Mouse (Mus musculus): ENCODE results near the gene Chn2. TPM values are rescaled to one million over a fixed set of nuclear protein-coding genes. Genes with fewer than 3 reads are reported as not detected.

Gene Chn2
- total and polyA plus RNA-seq, 3 experiments = not detected

- DNase-seq (ENCODE audit: extremely low read depth) = no peak
- H3K79me2 ChIP-seq (replicated peaks; ENCODE audit: control insufficient read depth, extremely low read depth, insufficient read depth, poor library complexity, severe bottlenecking) = no peaks in the 10 kb centered on the region
- H3K4me2 ChIP-seq (ENCODE audit: insufficient read depth, low read depth, poor library complexity, severe bottlenecking) = no peak overlapping the region
- in situ Hi-C loops (cut with MboI; ENCODE audit: low pct_ligation_motif_present, low pct_unique_long_range_greater_than_20kb, low sequenced_read_pairs) (no loop called here), dilution Hi-C loops (cut with MboI; ENCODE audit: extremely low pct_ligation_motif_present, extremely low pct_unique_long_range_greater_than_20kb, low sequenced_read_pairs) (no loop called here)
- H3K4me1 ChIP-seq (ENCODE audit: control insufficient read depth in 1 of 2, insufficient read depth in 2 of 2) = peaks cover 0 to 6% of the 10 kb centered on the region in 2 experiments; a peak in 2 of 4 replicates
- no peaks in the 10 kb centered on the region for H3K9me3 ChIP-seq (replicated peaks; ENCODE audit: low read length)
- H3K27ac ChIP-seq (ENCODE audit: insufficient read depth, low read depth) = no peak overlapping the region
- H3K9ac ChIP-seq (ENCODE audit: insufficient read depth, low read depth) = no peak overlapping the region
- H3K4me3 ChIP-seq (replicated peaks in 1 of 3; ENCODE audit: low read depth in 2 of 3, low read length in 2 of 3, poor library complexity in 1 of 3) = no peak overlapping the region
- no peaks in the 10 kb centered on the region for H3K27me3 ChIP-seq (replicated peaks)
- TF ChIP-seq USF1 (IDR thresholded peaks at IDR 0.05; ENCODE audit: low read depth, low read length) (no peak), TBP (conservative IDR thresholded peaks at IDR 0.05; ENCODE audit: low read depth, low read length) (no peak), SIN3A (IDR thresholded peaks at IDR 0.05; ENCODE audit: low read length) (no peak)
- H3K36me3 ChIP-seq (replicated peaks in 1 of 2; ENCODE audit: control insufficient read depth in 1 of 2, insufficient read depth in 1 of 2, low read length in 1 of 2) = no peaks in the 10 kb centered on the region
Observed at GRCm38 (mm10) chr6:54273379-54273730, 234.0 kb downstream of the Chn2 start.

DNA sequence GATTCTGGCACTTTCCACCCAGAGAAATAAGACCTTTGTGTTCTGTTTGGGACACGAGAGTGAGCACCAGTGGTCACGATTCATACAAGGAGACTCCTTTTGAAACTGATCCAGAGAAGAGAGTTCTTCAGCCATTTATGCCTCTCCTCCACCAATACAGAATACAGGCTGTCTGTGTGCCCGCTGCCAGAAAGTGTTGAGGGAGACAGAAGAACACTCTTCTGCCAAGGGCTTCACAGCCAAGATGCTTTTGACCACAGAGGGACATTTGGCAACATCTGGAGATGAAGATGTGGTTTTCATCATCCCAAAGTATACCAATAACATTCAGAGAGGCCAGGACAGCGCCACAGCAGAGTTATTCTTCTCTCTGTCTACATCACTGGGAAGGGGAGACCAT is 237.9 kb downstream of the Chn2 start:
- H3K27me3 ChIP-seq (replicated peaks) = no peaks in the 10 kb centered on the region
- no peaks in the 10 kb centered on the region for H3K79me2 ChIP-seq (replicated peaks; ENCODE audit: control insufficient read depth, extremely low read depth, insufficient read depth, poor library complexity, severe bottlenecking)
- H3K4me3 ChIP-seq (replicated peaks in 1 of 3; ENCODE audit: low read depth in 2 of 3, low read length in 2 of 3, poor library complexity in 1 of 3) = no peak overlapping the region
- no peak overlapping the region for H3K27ac ChIP-seq (ENCODE audit: insufficient read depth, low read depth)
- H3K9ac ChIP-seq (ENCODE audit: insufficient read depth, low read depth) = no peak overlapping the region
- peaks cover 0 to 6% of the 10 kb centered on the region in 2 experiments; a peak in 2 of 4 replicates for H3K4me1 ChIP-seq (ENCODE audit: control insufficient read depth in 1 of 2, insufficient read depth in 2 of 2)
- DNase-seq (ENCODE audit: extremely low read depth) = no peak
- TF ChIP-seq UBTF (IDR thresholded peaks at IDR 0.05; ENCODE audit: low read depth, low read length) = no peak
- no peak overlapping the region for H3K4me2 ChIP-seq (ENCODE audit: insufficient read depth, low read depth, poor library complexity, severe bottlenecking)
- no peaks in the 10 kb centered on the region for H3K36me3 ChIP-seq (replicated peaks in 1 of 2; ENCODE audit: control insufficient read depth in 1 of 2, insufficient read depth in 1 of 2, low read length in 1 of 2)
- dilution Hi-C loops (cut with MboI; ENCODE audit: extremely low pct_ligation_motif_present, extremely low pct_unique_long_range_greater_than_20kb, low sequenced_read_pairs) (no loop called here), in situ Hi-C loops (cut with MboI; ENCODE audit: low pct_ligation_motif_present, low pct_unique_long_range_greater_than_20kb, low sequenced_read_pairs) (no loop called here)
- H3K9me3 ChIP-seq (replicated peaks; ENCODE audit: low read length) = no peaks in the 10 kb centered on the region

DNA sequence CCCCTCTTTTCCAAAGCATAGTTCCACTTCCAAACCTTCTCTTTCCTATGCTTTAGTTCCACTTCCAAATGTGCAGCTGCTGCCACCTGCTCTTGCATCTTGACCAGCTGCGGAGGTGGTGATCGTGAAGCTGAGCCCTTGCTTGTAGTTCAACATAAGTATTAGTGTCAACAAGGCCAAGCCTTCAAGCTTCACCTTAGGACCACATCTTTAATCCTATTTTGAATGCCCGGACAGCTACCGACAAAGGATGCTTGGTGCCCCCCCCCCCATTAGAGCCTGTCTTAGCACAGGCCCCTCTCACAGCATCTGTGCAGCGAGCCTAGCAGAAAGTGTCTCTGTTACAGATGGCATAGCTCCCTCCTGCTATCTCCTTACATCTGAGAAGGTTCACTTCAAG is 238.5 kb downstream of the Chn2 start:
- Histone ChIP-seq H3K4me2 (ENCODE audit: insufficient read depth, low read depth, poor library complexity, severe bottlenecking) (no peak overlapping the region), H3K4me1 (ENCODE audit: control insufficient read depth in 1 of 2, insufficient read depth in 2 of 2) (peaks cover 0 to 11% of the 10 kb centered on the region in 2 experiments; a peak in 2 of 4 replicates), H3K9ac (ENCODE audit: insufficient read depth, low read depth) (no peak overlapping the region), H3K9me3 (replicated peaks; ENCODE audit: low read length) (no peaks in the 10 kb centered on the region), H3K27me3 (replicated peaks) (no peaks in the 10 kb centered on the region), H3K36me3 (replicated peaks in 1 of 2; ENCODE audit: control insufficient read depth in 1 of 2, insufficient read depth in 1 of 2, low read length in 1 of 2) (no peaks in the 10 kb centered on the region), H3K4me3 (replicated peaks in 1 of 3; ENCODE audit: low read depth in 2 of 3, low read length in 2 of 3, poor library complexity in 1 of 3) (no peak overlapping the region), H3K79me2 (replicated peaks; ENCODE audit: control insufficient read depth, extremely low read depth, insufficient read depth, poor library complexity, severe bottlenecking) (no peaks in the 10 kb centered on the region), H3K27ac (ENCODE audit: insufficient read depth, low read depth) (no peak overlapping the region)
- DNase-seq (ENCODE audit: extremely low read depth) = no peak
- no peak for TF ChIP-seq ETS1 (conservative IDR thresholded peaks at IDR 0.05; ENCODE audit: low read depth, low read length)
- no peak for TF ChIP-seq MAFK (IDR thresholded peaks at IDR 0.05; ENCODE audit: insufficient replicate concordance, low read length)
- no peak for TF ChIP-seq RCOR1 (conservative IDR thresholded peaks at IDR 0.05; ENCODE audit: low read depth, low read length)
- no peak for TF ChIP-seq HCFC1 (IDR thresholded peaks at IDR 0.05; ENCODE audit: low read depth, low read length)
- no peak for TF ChIP-seq USF1 (IDR thresholded peaks at IDR 0.05; ENCODE audit: low read depth, low read length)
- TF ChIP-seq MAZ (IDR thresholded peaks at IDR 0.05; ENCODE audit: low read depth, low read length) = no peak
- TF ChIP-seq JUND (conservative IDR thresholded peaks at IDR 0.05; ENCODE audit: low read depth, low read length) = no peak
- no peak for TF ChIP-seq EP300 (IDR thresholded peaks at IDR 0.05; ENCODE audit: low read length)
- no peak for TF ChIP-seq MXI1 (IDR thresholded peaks at IDR 0.05; ENCODE audit: low read depth, low read length)
- no peak for TF ChIP-seq USF2 (conservative IDR thresholded peaks at IDR 0.05; ENCODE audit: low read depth, low read length)
- TF ChIP-seq PAX5 (IDR thresholded peaks at IDR 0.05; ENCODE audit: low read length) = no peak
- no peak for TF ChIP-seq MYC (IDR thresholded peaks at IDR 0.05; ENCODE audit: low read depth, low read length)
- TF ChIP-seq ELF1 (IDR thresholded peaks at IDR 0.05; ENCODE audit: low read depth, low read length) = no peak
- no peak for TF ChIP-seq CHD2 (IDR thresholded peaks at IDR 0.05; ENCODE audit: low read length)
- no peak for TF ChIP-seq GABPA (IDR thresholded peaks at IDR 0.05; ENCODE audit: insufficient replicate concordance, low read depth, low read length)
- TF ChIP-seq BHLHE40 (IDR thresholded peaks at IDR 0.05; ENCODE audit: low read depth, low read length) = no peak
- TF ChIP-seq MEF2A (IDR thresholded peaks at IDR 0.05; ENCODE audit: borderline replicate concordance, low read depth, low read length) = no peak
- in situ Hi-C loops (cut with MboI; ENCODE audit: low pct_ligation_motif_present, low pct_unique_long_range_greater_than_20kb, low sequenced_read_pairs) = no loop called here
- dilution Hi-C loops (cut with MboI; ENCODE audit: extremely low pct_ligation_motif_present, extremely low pct_unique_long_range_greater_than_20kb, low sequenced_read_pairs) = no loop called here
